Mouse (Mus musculus) hindbrain, embryonic 14.5 days (tissue): ENCODE results near the gene Eif4a1. TPM values are rescaled to one million over a fixed set of nuclear protein-coding genes. Genes with fewer than 3 reads are reported as not detected.

Experiments used
- ATAC-seq: fragments of 200-750 bp; cut with Nextera tagmentation; 2 replicates; pipeline ENCODE4 v1.8.0; 2017; ENCODE audit warnings: moderate number of reproducible peaks, mild to moderate bottlenecking, moderate TSS enrichment, moderate library complexity; ENCODE audit not compliant: low FRiP score
- DNase-seq: peaks from one replicate; pipeline ENCODE4 v3.0.0-alpha.2; 2015; ENCODE audit warnings: low spot score
- H3K27ac ChIP-seq: fragments of 300-500 bp; sonication (generic); 2 replicates; pipeline ENCODE4 v1.5.1; 2014; ENCODE audit warnings: mild to moderate bottlenecking, moderate library complexity
- H3K27me3 ChIP-seq: fragments of 300-500 bp; sonication (generic); 2 replicates; pipeline ENCODE4 v1.6.1; 2014; ENCODE audit warnings: mild to moderate bottlenecking, low read length, mixed read lengths; ENCODE audit not compliant: control insufficient read depth, insufficient read depth
- H3K36me3 ChIP-seq: fragments of 300-500 bp; sonication (generic); replicated peaks from 2 replicates; pipeline ENCODE4 v1.6.1; 2014; ENCODE audit not compliant: control insufficient read depth, insufficient read depth
- H3K4me1 ChIP-seq: fragments of 300-500 bp; sonication (generic); replicated peaks from 2 replicates; pipeline ENCODE4 v1.6.1; 2014; ENCODE audit warnings: antibody characterized with exemption, low read length, mixed read lengths; ENCODE audit not compliant: control insufficient read depth, insufficient read depth
- H3K4me2 ChIP-seq: fragments of 300-500 bp; sonication (generic); replicated peaks from 2 replicates; pipeline ENCODE4 v1.6.1; 2014; ENCODE audit warnings: mild to moderate bottlenecking, moderate library complexity
- H3K4me3 ChIP-seq: fragments of 300-500 bp; sonication (generic); replicated peaks from 2 replicates; pipeline ENCODE4 v1.5.1; 2014; ENCODE audit warnings: mild to moderate bottlenecking, low read length
- H3K9ac ChIP-seq: fragments of 300-500 bp; sonication (generic); 2 replicates; pipeline ENCODE4 v1.6.1; 2014
- H3K9me3 ChIP-seq: fragments of 300-500 bp; sonication (generic); 2 replicates; pipeline ENCODE4 v1.6.1; 2016; ENCODE audit warnings: low read length; ENCODE audit not compliant: control insufficient read depth
- WGBS: fragments of 180-500 bp; shearing (Covaris S2); extraction: QIAGEN DNeasy Blood & Tissue Kit; methylation state at CpG from one replicate; pipeline ENCODE4 v1.1.7; 2014; 5-methylcytosine and 5-hydroxymethylcytosine counted together
- polyA plus RNA-seq: library from polyadenylated mRNA; unstranded; fragments of >200 nt; fragmentation: Nextera tagmentation; extraction: Ambion mirVana; gene quantifications from 2 replicates; pipeline ENCODE4 v1.2.1, GENCODE M21; 2014

The Eif4a1 gene
- 559 and 579 TPM in 2 replicates for polyA plus RNA-seq

DNA sequence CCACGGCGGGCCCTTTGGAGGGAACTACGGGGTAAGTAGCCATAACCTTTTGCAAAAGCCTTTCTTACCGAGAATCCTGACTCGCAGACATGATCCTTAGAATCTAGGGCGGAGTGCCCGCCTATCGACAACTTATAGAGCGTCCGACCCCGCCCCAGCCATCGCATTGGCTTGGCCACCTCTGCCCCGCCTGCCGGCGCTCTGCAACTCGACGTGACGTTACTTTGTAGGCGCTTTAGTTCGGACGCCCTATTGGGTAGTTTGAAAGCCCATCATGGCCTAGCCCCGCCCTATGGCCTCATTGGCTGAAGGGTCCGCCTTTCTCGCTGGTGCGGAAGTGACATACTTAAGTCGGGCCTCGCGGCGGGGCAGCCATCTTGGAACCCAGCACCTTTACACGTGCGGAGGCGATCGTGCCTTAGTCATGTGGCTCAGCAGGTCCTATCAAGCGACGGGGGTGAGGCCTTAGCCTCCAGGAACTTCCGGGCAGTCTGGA lies at the start of gene Eif4a1:
TSS of gene Eif4a1 (minus strand) at position 213 of the 496 bp plus-strand sequence.
- Histone ChIP-seq H3K27me3 (no peaks in the 10 kb centered on the region), H3K9ac (peak within 1 kb of the TSS; percentile 90), H3K4me1 (peaks cover 16% of the 10 kb centered on the region), H3K4me2 (peak within 1 kb of the TSS; percentile 99), H3K9me3 (no peaks in the 10 kb centered on the region), H3K36me3 (peaks cover 81% of the 10 kb centered on the region), H3K27ac (peak within 1 kb of the TSS; percentile 92), H3K4me3 (peak within 1 kb of the TSS; percentile 85)
- under 1% methylated on average over 36 of the region's 36 CpGs for WGBS
- ATAC-seq = peak; percentile 97
- peak; percentile 100 for DNase-seq

- no peak for DNase-seq
- Histone ChIP-seq H3K4me2 (no peak overlapping the region), H3K36me3 (no peaks in the 10 kb centered on the region), H3K9me3 (no peaks in the 10 kb centered on the region), H3K9ac (no peak overlapping the region), H3K4me1 (0 out of 2 replicates have a peak, but pooled peaks cover 3% of the 10 kb centered on the region), H3K27me3 (no peaks in the 10 kb centered on the region), H3K27ac (no peak overlapping the region), H3K4me3 (no peak overlapping the region)
- 88% methylated on average over 6 of the region's 6 CpGs for WGBS
- ATAC-seq = no peak
These were observed 48.6 kb upstream of the Eif4a1 start for GRCm38 (mm10) chr11:69720852-69721251.

DNA sequence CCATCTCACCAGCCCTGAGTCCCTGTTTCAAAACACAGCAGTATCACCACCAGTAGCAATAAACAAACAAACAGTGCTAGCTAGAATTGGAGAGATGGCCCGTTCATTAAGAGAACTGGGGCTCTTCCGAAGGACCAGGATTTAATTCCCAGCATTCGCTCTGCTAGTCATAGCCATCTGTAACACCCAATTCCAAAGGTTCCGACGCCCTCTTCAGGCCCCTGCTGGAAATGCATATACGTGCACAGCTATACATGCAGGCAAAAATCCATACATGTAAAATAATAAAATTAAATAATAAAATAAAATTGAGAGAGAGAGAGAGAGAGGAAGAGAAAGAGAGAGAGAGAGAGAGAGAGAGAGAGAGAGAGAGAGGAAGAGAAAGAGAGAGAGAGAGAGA lies 47.2 kb upstream of the Eif4a1 start:
- DNase-seq = no peak
- Histone ChIP-seq H3K9me3 (no peaks in the 10 kb centered on the region), H3K9ac (no peak overlapping the region), H3K27me3 (no peaks in the 10 kb centered on the region), H3K36me3 (no peaks in the 10 kb centered on the region), H3K27ac (no peak overlapping the region), H3K4me2 (no peak overlapping the region), H3K4me1 (0 out of 2 replicates have a peak, but pooled peaks cover 3% of the 10 kb centered on the region), H3K4me3 (no peak overlapping the region)
- 72% methylated on average over 6 of the region's 6 CpGs for WGBS
- no peak for ATAC-seq

- Histone ChIP-seq H3K27me3 (no peaks in the 10 kb centered on the region), H3K9ac (no peak overlapping the region), H3K36me3 (no peaks in the 10 kb centered on the region), H3K9me3 (no peaks in the 10 kb centered on the region), H3K4me2 (no peak overlapping the region; the same call in 1 of the 2 replicates), H3K4me1 (0 out of 2 replicates have a peak, but pooled peaks cover 3% of the 10 kb centered on the region), H3K4me3 (no peak overlapping the region), H3K27ac (no peak overlapping the region)
- ATAC-seq (no peak), DNase-seq (no peak)
- WGBS = 31% methylated on average over 15 of the region's 15 CpGs
These were observed 46.4 kb upstream of the Eif4a1 start for GRCm38 (mm10) chr11:69718661-69719060.

- Histone ChIP-seq H3K4me1 (0 out of 2 replicates have a peak, but pooled peaks cover 3% of the 10 kb centered on the region), H3K27ac (no peak overlapping the region), H3K4me3 (no peak overlapping the region), H3K4me2 (no peak overlapping the region), H3K36me3 (no peaks in the 10 kb centered on the region), H3K27me3 (no peaks in the 10 kb centered on the region), H3K9ac (no peak overlapping the region), H3K9me3 (no peaks in the 10 kb centered on the region)
- WGBS = 65% methylated on average over 4 of the region's 4 CpGs
- ATAC-seq (no peak), DNase-seq (no peak)
These were observed 44.7 kb upstream of the Eif4a1 start for GRCm38 (mm10) chr11:69716953-69717352.

- 0 out of 2 replicates have a peak, but pooled peaks cover 3% of the 10 kb centered on the region for H3K4me1 ChIP-seq
- no peak for ATAC-seq
- no peak overlapping the region for H3K9ac ChIP-seq
- no peak overlapping the region for H3K4me2 ChIP-seq
- WGBS = 26% methylated on average over 5 of the region's 5 CpGs
- no peaks in the 10 kb centered on the region for H3K27me3 ChIP-seq
- H3K36me3 ChIP-seq = no peaks in the 10 kb centered on the region
- no peak overlapping the region for H3K27ac ChIP-seq
- H3K9me3 ChIP-seq = no peaks in the 10 kb centered on the region
- no peak for DNase-seq
- H3K4me3 ChIP-seq = no peak overlapping the region
These were observed 43.7 kb upstream of the Eif4a1 start for GRCm38 (mm10) chr11:69715929-69716328.

DNA sequence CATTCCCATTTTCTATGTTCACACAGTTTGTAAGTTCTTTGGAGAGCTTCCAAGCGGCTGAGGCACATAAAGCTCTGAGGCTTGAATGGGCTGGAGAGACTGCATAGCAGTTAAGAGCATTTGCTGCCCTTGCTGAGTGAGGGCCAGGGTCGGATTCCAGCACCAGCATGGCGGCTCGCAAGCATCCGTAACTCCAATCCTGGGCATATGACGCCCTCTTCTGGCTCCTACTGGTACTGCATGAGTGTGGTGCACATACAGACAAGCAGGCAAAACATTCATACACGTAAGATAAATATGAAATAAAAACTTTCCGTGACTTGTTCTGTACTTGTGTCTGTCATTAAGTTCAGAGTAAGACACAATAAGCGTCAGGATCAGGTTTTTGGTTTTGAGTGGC lies 43.3 kb upstream of the Eif4a1 start:
- no peak for DNase-seq
- H3K4me2 ChIP-seq = no peak overlapping the region
- no peak overlapping the region for H3K9ac ChIP-seq
- whole genome bisulfite sequencing = 59% methylated on average over 9 of the region's 9 CpGs
- H3K36me3 ChIP-seq = no peaks in the 10 kb centered on the region
- no peak for ATAC-seq
- H3K4me1 ChIP-seq = 0 out of 2 replicates have a peak, but pooled peaks cover 3% of the 10 kb centered on the region
- H3K27ac ChIP-seq = no peak overlapping the region
- no peaks in the 10 kb centered on the region for H3K9me3 ChIP-seq
- no peaks in the 10 kb centered on the region for H3K27me3 ChIP-seq
- no peak overlapping the region for H3K4me3 ChIP-seq

GRCm38 (mm10) chr11:69714636-69715329 lies 42.6 kb upstream of the Eif4a1 start:
- no peak for DNase-seq
- Histone ChIP-seq H3K27me3 (no peaks in the 10 kb centered on the region), H3K27ac (no peak overlapping the region), H3K9me3 (no peaks in the 10 kb centered on the region), H3K4me2 (no peak overlapping the region), H3K36me3 (no peaks in the 10 kb centered on the region), H3K9ac (no peak overlapping the region), H3K4me3 (no peak overlapping the region), H3K4me1 (0 out of 2 replicates have a peak, but pooled peaks cover 3% of the 10 kb centered on the region)
- WGBS = 75% methylated on average over 18 of the region's 18 CpGs
- no peak for ATAC-seq

GRCm38 (mm10) chr11:69712954-69713672 lies 40.9 kb upstream of the Eif4a1 start:
- no peaks in the 10 kb centered on the region for H3K36me3 ChIP-seq
- WGBS = 79% methylated on average over 20 of the region's 20 CpGs
- no peaks in the 10 kb centered on the region for H3K27me3 ChIP-seq
- ATAC-seq = no peak
- H3K9me3 ChIP-seq = no peaks in the 10 kb centered on the region
- no peaks in the 10 kb centered on the region for H3K4me1 ChIP-seq
- DNase-seq = no peak
- no peak overlapping the region for H3K4me3 ChIP-seq
- H3K27ac ChIP-seq = no peak overlapping the region
- no peak overlapping the region for H3K9ac ChIP-seq
- no peak overlapping the region for H3K4me2 ChIP-seq
